Mouse (Mus musculus): ENCODE data around the gene Cenpv.

Gene Cenpv

DNA sequence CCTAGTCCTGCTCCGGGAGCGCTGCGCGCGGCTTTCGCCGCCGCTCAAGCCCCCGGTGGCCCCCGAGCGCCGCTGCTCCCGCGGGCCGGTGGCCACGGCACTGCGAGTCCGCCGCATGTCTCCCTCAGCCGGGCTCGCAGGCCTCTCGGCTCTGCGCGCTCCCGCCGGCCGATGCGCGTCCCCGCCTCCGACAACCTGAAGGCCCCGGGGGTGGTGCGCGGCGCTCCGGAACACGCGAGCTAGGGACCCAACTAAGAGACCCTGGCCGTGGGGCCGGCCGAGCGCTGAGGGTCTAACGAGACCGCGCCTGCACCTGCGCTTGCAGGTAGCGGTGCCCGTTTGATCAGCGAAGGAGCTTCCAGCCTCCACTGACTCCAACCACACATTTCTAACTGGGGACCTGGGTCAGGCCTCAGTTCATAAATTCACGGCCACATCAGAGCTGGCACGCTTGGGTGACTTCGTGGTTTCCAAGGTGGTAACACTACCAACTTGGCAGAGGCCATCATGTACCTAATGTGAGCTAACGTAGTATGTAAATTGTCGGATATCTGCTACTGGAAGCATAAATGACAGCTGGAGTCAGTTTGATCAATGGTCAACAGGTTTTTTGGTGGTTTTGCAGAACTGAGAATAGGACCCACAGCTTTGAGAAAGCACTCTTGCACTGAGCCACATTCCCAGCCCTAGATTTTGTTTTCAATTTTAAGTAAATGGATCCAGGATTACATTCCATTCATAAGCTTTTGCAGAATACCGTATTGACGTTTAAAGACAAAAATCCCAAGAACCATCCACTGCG lies at the start of gene Cenpv:
Gene Cenpv, minus strand, starts transcription at position 173 of the 802 bp plus-strand sequence.
- peak; percentile 87 for DNase-seq

DNA sequence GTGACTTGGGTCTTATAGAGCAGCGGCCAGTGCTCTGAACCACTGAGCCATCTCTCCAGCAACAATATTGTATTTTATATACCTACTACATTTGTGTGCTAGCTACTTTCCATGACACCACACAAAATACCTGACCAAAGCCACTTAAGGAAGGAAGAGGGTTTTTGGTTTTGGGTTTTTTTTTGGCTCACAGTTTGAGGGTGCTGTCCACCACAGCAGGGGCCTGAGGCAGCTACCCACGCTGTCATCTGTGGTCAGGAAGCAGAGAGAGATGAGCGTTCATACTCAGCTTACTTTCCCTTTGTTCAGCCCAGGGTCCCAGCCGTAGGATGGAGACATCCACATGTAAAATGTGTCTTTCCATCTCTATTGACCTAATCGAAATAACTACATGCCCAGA lies 48.0 kb upstream of the Cenpv start:
- no peak for DNase-seq

DNA sequence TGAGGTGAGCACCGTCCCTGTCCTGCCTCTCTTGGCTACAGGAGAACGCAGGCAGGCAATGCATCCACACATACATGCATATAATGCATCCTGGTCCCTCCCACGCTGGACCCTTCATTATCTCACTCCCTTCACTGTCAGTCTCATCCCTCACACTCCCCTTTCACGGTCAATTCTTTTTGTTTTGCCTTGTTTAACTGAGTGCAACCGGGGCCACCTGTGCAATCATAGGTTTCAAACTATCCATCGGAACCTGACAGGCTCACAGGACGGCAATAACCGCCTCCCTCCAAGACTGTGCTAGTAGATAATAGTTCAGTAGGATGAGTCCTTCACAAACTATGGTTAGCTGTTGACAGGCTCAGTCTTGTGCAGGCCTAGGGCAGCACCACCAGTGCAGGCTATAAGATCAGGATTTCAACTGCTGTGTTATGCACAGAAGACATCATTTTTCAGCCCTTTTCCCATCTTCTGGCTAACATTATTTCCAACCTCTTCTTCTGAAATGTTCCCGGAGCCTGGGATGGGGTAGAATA lies 45.7 kb upstream of the Cenpv start:
- DNase-seq: no peak

DNA sequence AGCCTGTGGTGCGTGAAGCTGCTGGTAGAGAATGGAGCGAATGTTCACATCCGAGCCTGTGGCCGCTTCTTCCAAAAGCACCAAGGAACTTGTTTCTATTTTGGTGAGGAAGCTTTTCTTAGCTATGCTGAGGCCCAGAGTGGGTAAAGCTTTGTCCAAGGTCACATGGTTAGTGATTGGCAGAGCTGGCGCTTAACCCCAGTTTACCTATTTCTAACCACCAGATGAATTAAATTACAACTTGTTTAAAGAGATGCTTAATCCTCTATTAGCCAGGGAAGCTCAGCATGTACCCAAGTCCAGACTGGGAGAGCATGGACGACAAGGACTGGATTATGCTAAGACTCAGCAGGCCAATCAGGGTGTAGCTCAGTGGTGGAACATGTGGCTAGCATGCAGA lies 44.0 kb upstream of the Cenpv start:
- DNase-seq: no peak

DNA sequence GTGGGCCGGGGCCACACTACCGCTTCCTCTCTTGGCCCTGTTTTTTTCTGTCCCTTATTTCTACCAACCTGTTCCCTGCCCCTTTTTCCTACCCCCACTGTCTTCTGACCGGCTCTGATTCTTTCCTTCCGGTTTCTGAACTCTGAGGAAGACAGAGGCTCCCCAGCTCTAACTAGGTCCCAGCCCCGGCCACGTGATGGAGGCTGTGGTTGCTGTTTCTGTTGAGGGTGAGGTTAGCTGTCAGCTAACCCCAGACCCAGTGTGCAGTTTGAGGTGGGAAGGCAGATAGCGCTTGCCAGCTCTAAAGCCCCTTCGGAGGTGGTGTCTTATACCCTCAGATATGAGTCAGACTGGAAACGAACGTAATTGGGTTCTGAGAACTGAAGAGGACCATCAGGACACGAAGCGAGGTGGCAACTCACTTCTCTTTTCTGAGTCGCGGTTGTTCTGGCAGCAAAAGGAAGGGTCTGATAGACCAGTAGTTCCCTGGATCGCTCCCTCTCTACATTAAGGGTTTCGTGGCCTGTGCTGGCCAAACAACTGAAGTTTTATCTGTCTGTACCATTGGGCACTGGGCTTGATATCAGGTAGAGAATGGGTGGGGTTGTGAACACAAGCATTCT lies 37.6 kb upstream of the Cenpv start:
- no peak for DNase-seq

DNA sequence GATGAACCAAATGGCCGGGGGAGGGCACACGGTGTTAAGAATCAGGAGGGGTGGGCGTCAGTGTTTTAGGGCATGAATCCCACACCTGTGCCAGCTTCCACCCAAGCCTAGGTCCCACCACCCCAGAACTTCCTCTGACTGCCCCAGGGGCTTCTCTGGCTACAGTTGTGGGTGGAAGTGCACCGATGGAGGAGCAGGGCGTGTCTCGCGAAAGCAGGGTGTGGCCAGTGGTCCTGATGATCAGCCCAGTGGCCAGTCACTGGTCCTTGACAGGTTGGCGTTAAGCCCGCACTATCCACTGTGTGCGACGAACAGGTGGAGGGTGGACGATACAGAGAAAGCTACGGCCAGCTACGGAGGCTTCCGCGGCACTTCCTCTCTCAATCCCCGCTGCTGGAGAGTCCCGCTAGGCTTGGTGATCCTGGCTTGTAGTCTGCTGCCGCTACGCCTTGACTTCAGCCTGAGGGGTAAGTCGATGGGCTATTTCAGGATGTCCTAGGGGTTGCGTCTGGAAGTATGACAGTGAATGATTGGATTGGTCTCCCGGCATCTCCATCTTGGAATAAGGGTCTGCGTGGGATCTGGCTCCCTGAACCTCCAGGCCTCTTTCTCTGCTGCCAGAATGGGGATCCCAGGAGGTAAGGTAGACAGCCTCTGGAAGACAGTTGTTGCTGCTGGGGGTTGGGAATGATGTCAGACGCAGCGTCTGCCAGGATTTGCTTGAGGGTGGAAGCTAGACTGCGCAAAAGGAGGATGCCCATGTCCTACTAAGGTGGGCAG lies 36.8 kb upstream of the Cenpv start:
- DNase-seq: peak; percentile 44

DNA sequence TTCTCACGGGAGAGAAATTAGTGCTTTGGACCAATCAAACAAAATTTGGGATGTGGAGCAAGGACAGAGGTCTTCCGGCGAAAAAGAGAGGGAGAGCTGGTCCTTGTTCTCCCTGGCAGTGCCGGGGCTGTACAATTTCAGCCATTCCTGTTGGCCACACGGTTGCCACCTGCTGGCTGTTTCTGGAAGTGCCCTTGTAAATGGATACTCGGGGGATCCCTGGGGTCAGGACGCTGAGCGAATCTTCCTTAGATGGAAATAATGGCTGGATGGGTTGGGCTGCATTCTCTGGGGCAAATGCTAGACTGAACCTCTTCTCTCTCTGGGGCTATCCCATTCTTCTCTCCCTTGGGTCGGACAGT lies 36.2 kb upstream of the Cenpv start:
- peak; percentile 93 for DNase-seq

DNA sequence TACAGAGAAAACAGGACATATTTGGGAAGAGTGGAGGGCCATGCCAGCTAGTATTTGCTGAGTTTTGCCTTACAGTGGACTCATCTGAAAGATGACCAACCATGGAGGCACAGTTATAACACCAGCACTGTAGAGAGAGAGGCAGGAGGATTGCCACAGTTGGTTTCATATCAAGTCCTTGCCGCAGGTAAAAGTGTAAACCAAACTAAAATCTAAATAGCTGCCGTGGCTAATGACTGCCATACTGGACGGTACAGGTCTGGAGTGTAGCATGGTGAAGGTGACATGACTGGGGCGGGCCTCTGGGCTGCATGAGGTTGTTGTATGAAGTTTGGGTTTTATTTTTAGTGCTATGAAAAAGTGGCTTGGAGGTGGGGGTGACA lies 35.6 kb upstream of the Cenpv start:
- DNase-seq: no peak

DNA sequence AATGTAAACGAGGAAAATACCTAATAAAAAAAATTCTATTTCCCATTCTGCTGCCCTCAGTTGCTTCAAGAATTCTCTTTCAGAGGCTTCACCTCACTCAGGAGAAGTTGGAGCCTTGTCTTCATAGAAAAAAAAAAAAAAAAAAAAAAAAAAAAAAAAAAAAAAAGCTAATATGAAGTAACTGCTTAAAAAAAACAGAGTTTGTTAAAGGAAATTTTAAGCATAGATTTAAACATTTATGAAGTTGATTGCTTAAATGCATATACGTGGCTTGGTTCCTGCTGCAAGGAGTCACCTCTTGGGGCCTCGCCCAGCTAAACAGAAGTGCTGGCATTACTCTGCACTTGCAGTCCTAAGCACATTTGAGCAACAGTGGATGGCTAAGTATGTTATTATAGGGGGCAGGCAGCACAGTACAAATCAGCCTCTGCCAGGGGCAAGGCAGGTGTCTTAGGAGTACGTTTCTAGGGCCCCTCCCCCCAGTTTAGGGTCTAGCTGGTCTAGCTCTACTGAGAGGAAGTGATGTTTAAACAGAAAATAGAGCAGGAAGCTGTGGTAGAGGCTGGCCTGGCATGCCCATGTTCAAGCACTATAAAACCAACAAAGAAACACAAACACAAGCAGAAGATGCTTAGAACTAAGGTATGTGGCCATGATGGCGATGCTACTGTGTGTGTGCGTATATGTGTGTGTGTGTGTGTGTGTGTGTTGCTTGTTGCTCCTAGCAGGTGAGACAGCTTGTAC lies 35.1 kb upstream of the Cenpv start, which contains the start of gene Trpv2:
Gene Trpv2, plus strand, starts transcription at position 528 of the 744 bp plus-strand sequence.
- DNase-seq: no peak

DNA sequence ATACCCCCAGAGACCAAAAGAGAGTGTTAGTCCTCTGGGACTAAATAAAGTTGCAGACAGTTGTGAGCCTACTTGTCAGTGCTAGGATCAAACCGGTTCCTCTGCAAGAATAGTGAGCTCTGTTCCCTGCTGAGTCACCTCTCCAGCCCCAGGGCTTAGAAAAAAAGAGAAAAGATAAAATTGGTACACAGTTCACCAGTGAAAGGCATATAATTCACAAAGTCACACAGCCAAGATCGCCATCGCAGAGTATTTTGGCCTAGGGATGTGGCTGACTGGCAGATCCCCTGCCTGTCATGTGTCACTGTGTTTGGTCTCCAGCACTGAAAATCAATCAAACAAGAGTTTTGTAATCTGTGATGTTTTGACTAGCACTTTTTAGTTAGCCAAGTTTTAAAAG lies 29.2 kb upstream of the Cenpv start:
- no peak for DNase-seq

DNA sequence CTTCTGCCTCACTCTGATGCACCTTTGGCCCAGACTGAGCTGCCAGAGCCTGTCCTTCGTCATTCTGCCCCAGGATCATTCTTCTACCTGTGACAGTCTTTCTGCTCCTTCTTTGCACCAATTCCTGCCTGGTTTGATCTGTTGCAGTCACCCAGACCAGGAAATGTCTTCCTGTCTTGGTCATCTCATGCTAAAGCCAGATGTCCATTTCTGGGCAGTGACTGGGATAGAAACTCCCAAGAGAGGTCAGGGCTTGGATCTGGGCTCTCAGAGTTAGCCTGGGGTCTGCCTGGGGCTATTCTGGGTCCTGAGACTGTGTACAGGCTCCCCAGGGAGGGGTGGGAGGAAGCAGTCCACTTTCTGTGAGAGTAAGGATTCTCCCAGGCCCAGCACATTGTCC lies 27.1 kb upstream of the Cenpv start:
- DNase-seq: no peak

DNA sequence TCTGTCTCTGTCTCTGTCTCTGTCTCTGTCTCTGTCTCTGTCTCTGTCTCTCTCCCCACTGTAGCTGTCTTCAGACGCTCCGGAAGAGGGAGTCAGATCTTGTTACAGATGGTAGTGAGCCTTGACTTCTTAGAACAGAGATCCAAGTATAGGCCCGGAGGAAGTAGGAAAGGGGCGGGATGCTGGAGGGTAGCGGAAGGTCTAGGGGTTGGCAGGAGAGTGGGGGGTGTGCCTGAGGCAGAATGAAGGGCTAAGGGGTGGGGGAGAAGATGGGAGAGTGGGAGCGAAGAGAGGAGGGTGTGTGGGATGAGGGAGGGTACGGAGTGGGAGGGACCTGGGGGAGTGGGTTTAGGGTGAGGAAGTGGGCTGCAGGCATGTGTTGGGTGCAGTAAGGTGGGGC lies 26.7 kb upstream of the Cenpv start:
- DNase-seq: no peak

DNA sequence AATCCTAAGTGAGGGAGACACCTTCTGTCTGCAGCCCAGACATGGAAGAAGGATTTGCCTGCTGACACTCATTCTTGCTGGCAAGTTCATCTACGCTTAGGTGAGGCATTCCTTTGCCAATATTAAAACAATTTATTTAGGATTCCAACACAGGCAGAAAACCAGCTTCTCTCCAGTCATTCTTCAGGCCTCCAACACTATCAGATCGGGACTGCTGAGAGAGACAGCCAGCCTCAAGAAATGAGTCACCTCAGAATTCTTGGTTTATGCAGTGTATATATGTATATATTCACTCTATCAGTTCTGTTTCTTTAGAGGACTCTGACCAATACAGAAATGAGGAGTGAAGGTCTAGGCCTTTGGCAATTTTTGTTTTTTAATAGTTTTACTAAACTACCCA lies 24.5 kb upstream of the Cenpv start:
- DNase-seq: no peak

DNA sequence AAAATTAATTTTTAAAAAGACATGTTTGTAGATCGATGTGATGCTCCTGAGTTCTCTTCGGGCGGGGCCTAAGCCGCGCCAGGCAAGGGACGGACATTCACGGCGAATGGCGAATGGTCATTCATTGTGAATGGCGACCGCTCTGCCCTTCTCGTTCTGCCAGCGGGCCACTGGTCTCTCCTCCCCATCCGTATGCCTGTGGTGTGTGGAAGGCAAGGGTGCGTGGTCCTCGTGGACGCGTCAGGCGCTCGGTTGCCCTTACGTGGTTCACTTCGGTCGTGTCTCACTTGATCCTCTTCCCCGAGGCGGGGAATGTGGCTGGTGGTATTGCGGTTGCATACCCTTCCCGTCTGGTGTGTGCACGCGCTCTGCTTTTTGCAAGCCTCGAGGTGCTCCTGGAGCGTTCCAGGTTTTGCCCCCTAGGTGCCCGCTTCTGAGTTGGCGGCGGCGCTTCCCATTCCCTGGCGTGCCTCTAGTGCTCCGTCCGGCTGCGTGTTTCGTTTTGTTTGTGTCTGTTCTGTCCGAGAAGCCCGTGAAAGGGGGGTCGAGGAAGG lies 21.5 kb upstream of the Cenpv start:
- peak; percentile 30 for DNase-seq

DNA sequence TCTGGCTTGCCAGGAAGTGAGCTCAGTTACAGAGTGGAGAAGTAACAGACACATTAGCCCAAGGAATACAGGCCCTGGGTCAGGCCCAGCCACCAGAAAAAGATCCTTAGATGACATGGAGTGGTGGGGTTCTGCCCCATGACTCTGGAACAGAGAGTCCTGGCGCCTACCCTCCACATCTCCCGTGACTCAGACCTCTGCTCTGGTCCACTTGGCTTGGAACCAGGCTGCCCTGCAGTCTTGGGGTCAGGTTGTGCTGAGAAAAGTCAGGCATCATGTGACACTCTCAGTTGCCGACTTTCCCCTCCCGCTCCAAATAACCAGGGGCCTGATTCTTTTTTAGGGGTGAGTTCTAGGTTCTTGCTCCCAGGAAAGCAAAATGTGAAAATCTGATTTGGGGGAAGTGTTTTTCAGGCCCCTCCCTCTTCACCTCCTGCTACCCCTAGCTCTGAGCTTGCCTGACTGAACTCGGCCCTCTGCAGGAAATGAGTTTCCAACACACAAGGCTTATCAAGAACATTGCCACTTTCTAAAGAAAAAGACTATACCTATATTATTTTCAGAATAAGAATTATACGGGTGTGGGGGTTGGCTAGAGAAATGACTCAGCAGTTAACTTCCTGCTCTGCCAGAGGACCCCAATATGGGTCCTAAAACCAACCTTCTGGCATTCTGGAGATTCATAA lies 20.0 kb upstream of the Cenpv start:
- DNase-seq: peak; percentile 79

DNA sequence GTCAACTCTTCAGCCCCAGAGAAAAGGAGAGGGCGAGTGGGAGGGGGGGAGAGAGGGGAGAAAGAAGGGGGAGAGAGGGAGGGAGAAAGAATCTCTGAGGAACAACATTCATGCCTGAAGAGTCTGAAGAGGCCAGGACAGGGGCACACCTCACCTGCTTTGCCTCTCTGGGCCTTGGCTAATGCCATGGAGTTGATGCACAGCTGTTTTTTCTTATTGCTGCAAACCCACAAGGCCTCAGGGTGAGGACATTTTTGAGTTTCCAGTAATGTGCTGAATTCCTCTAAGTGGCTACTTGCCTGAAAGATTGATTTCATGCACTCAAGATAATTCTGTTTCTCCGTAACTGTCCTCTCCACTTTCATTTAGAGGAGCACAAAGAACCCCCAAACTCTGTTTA lies 19.1 kb upstream of the Cenpv start:
- no peak for DNase-seq

DNA sequence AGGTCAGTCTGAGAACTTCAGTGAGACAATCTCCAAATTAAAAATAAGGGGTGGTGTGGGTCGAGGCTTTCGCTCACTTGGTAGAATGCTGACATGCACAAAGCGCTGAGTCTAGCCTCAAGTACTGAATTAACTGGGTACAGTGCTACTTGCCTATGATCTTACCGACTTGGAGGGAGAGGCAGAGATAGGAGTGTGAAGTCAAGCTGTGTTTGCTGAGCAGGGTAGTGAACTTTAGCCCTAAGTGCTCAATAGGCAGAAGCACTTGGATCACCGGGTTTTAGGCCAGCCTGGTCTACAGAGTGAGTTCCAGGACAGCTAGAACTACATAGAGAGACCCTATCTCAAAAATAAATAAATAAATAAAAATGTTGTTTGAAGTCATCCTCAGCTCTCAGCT lies 18.1 kb upstream of the Cenpv start:
- DNase-seq: peak; percentile 13

DNA sequence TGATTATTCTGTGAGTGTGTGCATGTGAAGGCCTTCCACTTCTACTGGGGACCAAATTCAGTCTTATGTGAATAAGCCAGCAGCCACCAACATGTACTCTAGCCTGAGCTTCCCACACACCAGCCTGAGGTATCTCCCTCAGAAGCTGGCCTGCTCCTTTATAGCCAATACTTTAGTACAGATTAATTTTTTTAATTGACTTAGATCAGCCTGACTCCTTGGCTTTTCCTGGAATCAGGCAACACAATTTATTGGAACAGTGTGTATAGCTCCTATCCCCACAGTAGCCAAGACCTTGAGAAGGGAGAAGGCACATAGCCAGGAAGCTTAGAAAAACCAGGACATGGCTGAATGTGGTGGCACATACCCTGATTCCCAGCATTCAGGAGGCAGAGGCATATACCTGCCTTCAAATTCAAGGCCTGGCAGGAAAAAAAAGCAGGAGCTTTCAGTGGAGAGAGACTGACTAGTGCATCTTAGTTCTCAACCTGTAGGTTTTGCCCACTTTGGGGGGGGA lies 16.9 kb upstream of the Cenpv start:
- no peak for DNase-seq

DNA sequence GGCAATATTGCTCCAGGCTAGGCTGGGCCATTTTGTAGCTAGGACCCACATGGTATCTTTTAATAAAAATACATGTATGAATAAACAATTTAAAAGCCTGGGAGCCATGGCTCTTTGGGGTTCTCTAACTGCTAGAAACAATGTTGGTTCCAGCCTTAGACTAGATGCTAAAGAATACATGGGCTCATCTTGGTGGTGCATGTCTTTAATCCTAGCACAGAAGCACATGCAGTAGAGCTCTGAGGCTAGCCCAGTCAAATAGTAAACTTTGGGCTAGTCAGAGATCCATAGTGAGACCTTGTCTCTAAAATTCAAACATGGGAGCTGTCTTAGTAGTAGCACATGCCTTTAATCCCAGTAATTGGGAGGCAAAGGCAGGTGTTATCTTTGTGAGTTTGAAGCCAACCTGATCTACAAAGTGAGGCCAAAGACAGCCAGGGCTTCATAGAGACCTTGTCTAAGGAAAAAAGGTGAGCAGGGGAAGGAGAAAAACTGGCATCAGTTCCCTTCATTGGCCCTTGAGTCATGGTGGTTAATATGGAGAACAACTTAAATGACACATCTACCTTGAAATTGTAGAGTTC lies 16.0 kb upstream of the Cenpv start:
- DNase-seq: no peak

DNA sequence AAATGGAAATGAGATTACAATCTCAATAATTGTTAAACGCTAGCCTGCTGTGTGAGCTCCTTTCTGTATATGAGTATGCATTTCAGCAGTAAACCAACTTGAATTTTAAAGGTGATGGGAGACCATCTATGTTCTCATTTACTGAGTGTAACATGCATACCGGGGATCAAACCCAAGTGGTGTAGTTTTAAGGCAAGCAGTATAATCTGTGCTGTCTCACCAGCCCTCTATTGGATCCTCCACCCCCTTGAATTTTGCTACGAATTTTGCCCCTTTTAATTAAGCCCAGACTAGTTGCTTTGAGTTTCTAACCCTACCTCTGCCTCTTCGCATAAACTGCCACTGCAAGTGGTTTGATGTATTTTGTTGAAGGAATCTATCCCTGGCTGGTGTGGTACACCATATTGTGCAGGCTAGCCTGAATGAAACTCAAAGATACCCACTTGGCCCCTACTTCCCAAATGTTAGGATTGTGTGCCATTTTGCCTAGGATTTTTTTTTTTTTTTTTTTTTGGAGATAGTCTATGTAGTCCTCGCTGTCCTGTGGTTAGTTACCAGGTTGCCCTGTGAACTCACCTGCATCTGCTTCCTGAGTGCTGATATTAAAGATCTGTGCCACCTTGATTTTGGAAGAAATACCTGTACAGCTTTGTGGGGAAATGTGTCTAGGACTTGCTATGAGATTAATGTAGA lies 15.2 kb upstream of the Cenpv start:
- DNase-seq: no peak

DNA sequence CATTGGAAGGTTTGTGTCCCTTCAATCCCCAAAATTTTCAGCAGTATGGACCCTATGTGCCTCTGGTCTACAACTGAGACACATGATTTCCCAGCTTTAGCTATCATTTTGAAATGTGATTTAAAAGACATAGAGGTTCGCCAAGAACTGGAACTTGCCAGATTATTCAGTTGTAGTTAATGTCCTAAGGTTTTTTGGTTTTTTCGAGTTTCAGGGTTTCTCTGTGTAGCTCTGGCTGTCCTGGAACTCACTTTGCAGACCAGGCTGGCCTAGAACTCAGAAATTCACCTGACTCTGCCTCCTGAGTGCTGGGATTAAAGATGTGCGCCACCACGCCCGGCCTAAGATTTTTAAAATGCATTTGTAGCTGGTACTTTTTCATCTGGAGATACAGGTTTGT lies 14.6 kb upstream of the Cenpv start:
- no peak for DNase-seq

Data from kidney, postnatal 10 days (tissue).